Mouse (Mus musculus) lung, embryonic 16.5 days (tissue): ENCODE results near the gene Tcf7. TPM values are rescaled to one million over a fixed set of nuclear protein-coding genes. Genes with fewer than 3 reads are reported as not detected.

Source experiments
- ATAC-seq: fragments of 200-750 bp; cut with Nextera tagmentation; 2 replicates; pipeline ENCODE4 v1.8.0; 2017; ENCODE audit warnings: low read depth, mild to moderate bottlenecking, moderate library complexity
- H3K27ac ChIP-seq: fragments of 300-500 bp; sonication (generic); 2 replicates; pipeline ENCODE4 v1.5.1; 2014; ENCODE audit warnings: mild to moderate bottlenecking, control low read depth, low read length
- H3K27me3 ChIP-seq: fragments of 300-500 bp; sonication (generic); 2 replicates; pipeline ENCODE4 v1.6.1; 2014; ENCODE audit warnings: low read depth, low read length, mixed read lengths; ENCODE audit not compliant: control insufficient read depth, insufficient read depth
- H3K36me3 ChIP-seq: fragments of 300-500 bp; sonication (generic); 2 replicates; pipeline ENCODE4 v1.6.1; 2014; ENCODE audit warnings: low read length; ENCODE audit not compliant: control insufficient read depth, insufficient read depth
- H3K4me1 ChIP-seq: fragments of 300-500 bp; sonication (generic); replicated peaks from 2 replicates; pipeline ENCODE4 v1.6.1; 2014; ENCODE audit warnings: low read length, mixed read lengths; ENCODE audit not compliant: control insufficient read depth, insufficient read depth
- H3K4me2 ChIP-seq: fragments of 300-500 bp; sonication (generic); 2 replicates; pipeline ENCODE4 v1.6.1; 2014; ENCODE audit warnings: low read depth, low read length, control low read depth
- H3K4me3 ChIP-seq: fragments of 300-500 bp; sonication (generic); 2 replicates; pipeline ENCODE4 v1.5.1; 2014; ENCODE audit warnings: mild to moderate bottlenecking, low read length, control low read depth
- H3K9ac ChIP-seq: fragments of 300-500 bp; sonication (generic); 2 replicates; pipeline ENCODE4 v1.6.1; 2014; ENCODE audit warnings: low read length, control low read depth
- H3K9me3 ChIP-seq: fragments of 300-500 bp; sonication (generic); 2 replicates; pipeline ENCODE4 v1.6.1; 2016; ENCODE audit warnings: low read length; ENCODE audit not compliant: control insufficient read depth
- WGBS: fragments of 180-500 bp; shearing (Covaris S2); extraction: QIAGEN DNeasy Blood & Tissue Kit; methylation state at CpG from one replicate; pipeline ENCODE4 v1.1.7; 2014; 5-methylcytosine and 5-hydroxymethylcytosine counted together
- polyA plus RNA-seq: library from polyadenylated mRNA; unstranded; fragments of >200 nt; fragmentation: Nextera tagmentation; extraction: Ambion mirVana; gene quantifications from 2 replicates; pipeline ENCODE4 v1.2.1, GENCODE M21; 2015

Gene Tcf7
- 16.4 and 19.9 TPM in 2 replicates for polyA plus RNA-seq

DNA sequence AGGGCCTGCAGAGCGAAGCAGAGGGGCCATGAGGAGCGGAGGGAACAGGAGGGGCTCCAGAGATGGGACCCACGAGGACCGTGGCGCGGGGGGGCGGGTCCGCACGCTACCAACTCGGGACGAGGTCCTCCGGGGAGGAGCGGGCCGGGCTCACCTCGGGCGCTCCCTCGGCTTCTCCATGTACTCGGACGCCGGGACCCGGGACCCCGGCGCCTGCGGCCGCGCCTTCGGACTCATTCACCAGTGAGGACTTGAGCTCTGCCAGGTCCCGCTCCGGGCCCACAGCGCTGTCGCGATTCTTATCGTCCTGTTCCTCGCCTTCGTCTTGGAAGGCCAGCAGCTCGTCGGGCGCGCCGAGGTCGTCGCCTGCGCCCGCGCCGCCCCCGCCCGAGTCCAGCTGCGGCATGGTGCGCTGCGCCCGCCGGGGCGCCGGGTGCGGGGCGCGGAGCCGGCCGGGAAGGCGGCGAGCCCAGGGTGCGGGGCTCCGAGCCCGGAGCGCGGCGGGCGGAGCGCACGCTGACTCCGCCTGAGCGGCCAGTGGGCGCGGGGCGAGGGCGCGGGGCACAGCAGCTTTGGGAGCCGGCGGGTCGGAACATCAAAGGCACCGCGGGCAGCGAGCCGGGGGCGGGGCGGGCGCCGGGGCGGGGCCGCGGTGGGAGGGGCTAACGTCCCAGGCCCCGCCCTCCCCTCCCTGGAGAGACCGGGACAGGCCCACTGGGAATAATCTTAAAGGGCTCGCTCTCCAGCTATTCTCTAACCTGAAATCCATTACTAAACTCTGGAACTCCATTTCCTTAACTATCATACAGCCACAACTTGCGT, at the start of gene Tcf7:
Gene Tcf7, minus strand, starts transcription at position 241 of the 822 bp plus-strand sequence.
- peak within 1 kb of the TSS; percentile 82 for H3K27ac ChIP-seq
- whole genome bisulfite sequencing, result under 1% methylated on average over 67 of the region's 97 CpGs
- H3K4me3 ChIP-seq, result peak within 1 kb of the TSS; percentile 77
- H3K4me2 ChIP-seq, result peak within 1 kb of the TSS; percentile 88
- peak; percentile 86 for ATAC-seq
- H3K4me1 ChIP-seq, result peaks cover 35% of the 10 kb centered on the region
- H3K27me3 ChIP-seq, result no peaks in the 10 kb centered on the region
- 0 out of 2 replicates have a peak, but pooled peaks cover 2% of the 10 kb centered on the region for H3K36me3 ChIP-seq
- no peaks in the 10 kb centered on the region for H3K9me3 ChIP-seq
- peak within 1 kb of the TSS; percentile 73 for H3K9ac ChIP-seq

- no peaks in the 10 kb centered on the region for H3K36me3 ChIP-seq
- WGBS, result 22% methylated on average over 3 of the region's 3 CpGs
- H3K27me3 ChIP-seq, result no peaks in the 10 kb centered on the region
- no peaks in the 10 kb centered on the region for H3K9me3 ChIP-seq
- H3K9ac ChIP-seq, result no peak overlapping the region
- H3K4me3 ChIP-seq, result no peak overlapping the region
- no peak for ATAC-seq
- H3K4me2 ChIP-seq, result no peak overlapping the region
- no peaks in the 10 kb centered on the region; the same call in 1 of the 2 replicates for H3K4me1 ChIP-seq
- no peak overlapping the region for H3K27ac ChIP-seq
These were observed 44.5 kb upstream of the Tcf7 start for GRCm38 (mm10) chr11:52327313-52327712.

DNA sequence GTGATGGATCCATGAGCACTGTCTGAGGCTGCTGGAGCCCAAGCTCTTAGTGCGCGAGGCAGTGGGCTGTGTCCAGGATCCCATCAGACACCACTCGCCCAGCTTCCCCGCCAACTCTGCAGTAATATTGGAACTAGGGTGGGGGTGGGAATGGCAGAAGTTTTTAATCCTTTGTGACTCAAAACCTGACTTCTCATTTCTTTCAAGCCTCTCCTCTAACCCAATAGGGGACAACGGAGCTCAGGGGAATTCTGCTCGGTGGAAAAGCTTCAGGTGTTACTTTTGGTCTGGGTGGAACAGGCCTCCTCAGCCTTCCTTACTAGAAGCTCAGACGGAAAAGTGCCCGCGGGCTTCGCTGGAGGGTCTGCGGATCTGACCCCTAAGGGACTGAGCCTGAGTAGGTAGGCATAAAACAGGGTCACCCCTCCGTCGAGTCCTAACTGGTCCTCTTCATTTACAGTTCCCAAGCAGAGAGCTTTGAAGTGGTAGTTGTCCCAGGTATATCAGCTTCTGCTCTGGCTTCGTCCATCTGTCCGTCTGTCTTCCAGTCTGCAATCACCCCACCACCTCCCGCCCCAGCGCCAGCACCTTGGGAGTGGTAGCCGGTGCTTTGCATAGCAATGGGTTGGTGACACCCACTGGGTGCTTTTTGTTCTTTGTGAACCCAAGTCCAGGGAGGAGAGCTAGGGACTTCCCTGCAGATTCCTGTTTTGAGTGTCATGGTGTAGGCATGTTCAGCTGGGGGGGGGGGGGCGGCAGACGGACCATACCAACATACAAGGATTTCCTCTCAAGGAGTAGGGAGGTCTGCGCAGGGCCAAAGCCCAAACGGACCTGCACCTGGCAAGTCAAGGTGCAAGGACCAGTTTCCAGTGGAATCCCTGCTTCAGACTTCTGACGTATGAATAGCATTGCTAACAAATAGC, 41.9 kb upstream of the Tcf7 start:
- Histone ChIP-seq H3K4me3 (no peak overlapping the region), H3K27ac (no peak overlapping the region), H3K4me1 (no peaks in the 10 kb centered on the region), H3K4me2 (no peak overlapping the region), H3K36me3 (no peaks in the 10 kb centered on the region), H3K27me3 (no peaks in the 10 kb centered on the region), H3K9ac (no peak overlapping the region), H3K9me3 (no peaks in the 10 kb centered on the region)
- 58% methylated on average over 23 of the region's 23 CpGs for WGBS
- no peak for ATAC-seq

GRCm38 (mm10) chr11:52321540-52321939, 38.7 kb upstream of the Tcf7 start:
- no peaks in the 10 kb centered on the region for H3K36me3 ChIP-seq
- no peak for ATAC-seq
- no peaks in the 10 kb centered on the region for H3K27me3 ChIP-seq
- H3K9me3 ChIP-seq, result no peaks in the 10 kb centered on the region
- 47% methylated on average over 3 of the region's 3 CpGs for WGBS
- no peak overlapping the region for H3K9ac ChIP-seq
- no peak overlapping the region for H3K27ac ChIP-seq
- H3K4me2 ChIP-seq, result no peak overlapping the region
- no peaks in the 10 kb centered on the region; the same call in 1 of the 2 replicates for H3K4me1 ChIP-seq
- H3K4me3 ChIP-seq, result no peak overlapping the region

GRCm38 (mm10) chr11:52320529-52320928, 37.7 kb upstream of the Tcf7 start:
- no peak for ATAC-seq
- H3K4me3 ChIP-seq, result no peak overlapping the region
- H3K4me2 ChIP-seq, result no peak overlapping the region
- no peaks in the 10 kb centered on the region for H3K27me3 ChIP-seq
- no peaks in the 10 kb centered on the region for H3K36me3 ChIP-seq
- H3K9ac ChIP-seq, result no peak overlapping the region
- H3K27ac ChIP-seq, result no peak overlapping the region
- no peaks in the 10 kb centered on the region; the same call in 1 of the 2 replicates for H3K4me1 ChIP-seq
- 88% methylated on average over 4 of the region's 4 CpGs for WGBS
- H3K9me3 ChIP-seq, result no peaks in the 10 kb centered on the region

GRCm38 (mm10) chr11:52319664-52320063, 36.9 kb upstream of the Tcf7 start:
- H3K27ac ChIP-seq, result no peak overlapping the region
- no peaks in the 10 kb centered on the region for H3K27me3 ChIP-seq
- no peaks in the 10 kb centered on the region; the same call in 1 of the 2 replicates for H3K4me1 ChIP-seq
- no peak overlapping the region for H3K4me2 ChIP-seq
- H3K4me3 ChIP-seq, result no peak overlapping the region
- no peak for ATAC-seq
- H3K9me3 ChIP-seq, result no peaks in the 10 kb centered on the region
- H3K36me3 ChIP-seq, result no peaks in the 10 kb centered on the region
- WGBS, result 54% methylated on average over 4 of the region's 4 CpGs
- H3K9ac ChIP-seq, result no peak overlapping the region

DNA sequence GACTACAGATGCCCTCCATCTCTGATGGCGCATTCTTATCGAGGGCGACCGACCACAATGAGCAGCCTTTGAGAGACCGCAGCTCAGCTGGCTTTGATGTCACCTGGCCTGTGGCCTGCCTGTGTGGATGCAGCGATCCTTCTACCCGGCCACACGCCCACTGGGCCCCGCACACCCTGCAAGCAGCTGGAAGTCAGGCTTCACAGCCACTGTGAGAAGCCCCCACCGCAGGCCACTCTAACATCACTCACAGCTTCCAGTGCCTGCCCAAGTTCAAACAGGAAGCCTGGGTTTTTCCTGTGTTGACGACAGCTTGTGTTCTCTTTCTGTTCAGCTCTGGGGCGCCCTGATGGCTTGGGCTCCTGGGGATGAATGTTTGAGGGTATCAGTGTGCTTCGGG, 35.6 kb upstream of the Tcf7 start:
- H3K4me2 ChIP-seq, result no peak overlapping the region
- peaks cover 4% of the 10 kb centered on the region; the same call in 1 of the 2 replicates for H3K4me1 ChIP-seq
- ATAC-seq, result peak; percentile 66; the same call in 1 of the 2 replicates
- H3K27me3 ChIP-seq, result no peaks in the 10 kb centered on the region
- H3K4me3 ChIP-seq, result no peak overlapping the region
- 35% methylated on average over 13 of the region's 13 CpGs for WGBS
- H3K27ac ChIP-seq, result peak overlapping the region; percentile 59
- no peak overlapping the region; the same call in 1 of the 2 replicates for H3K9ac ChIP-seq
- no peaks in the 10 kb centered on the region for H3K36me3 ChIP-seq
- no peaks in the 10 kb centered on the region for H3K9me3 ChIP-seq

- H3K9ac ChIP-seq, result no peak overlapping the region
- peaks cover 4% of the 10 kb centered on the region; the same call in 1 of the 2 replicates for H3K4me1 ChIP-seq
- H3K4me3 ChIP-seq, result no peak overlapping the region
- no peaks in the 10 kb centered on the region for H3K27me3 ChIP-seq
- no peaks in the 10 kb centered on the region for H3K9me3 ChIP-seq
- WGBS, result 11% methylated on average over 26 of the region's 26 CpGs
- no peak overlapping the region for H3K27ac ChIP-seq
- no peaks in the 10 kb centered on the region for H3K36me3 ChIP-seq
- no peak for ATAC-seq
- peak overlapping the region; percentile 37 for H3K4me2 ChIP-seq
These were observed 31.4 kb upstream of the Tcf7 start for GRCm38 (mm10) chr11:52314102-52314793.
